Mouse (Mus musculus): ENCODE measurements around the gene Srsf5. TPM values are rescaled to one million over a fixed set of nuclear protein-coding genes. Genes with fewer than 3 reads are reported as not detected.

Gene Srsf5
- polyA plus RNA-seq (2012; rRNA removed) = 511 and 515 TPM in 2 replicates

- no peaks in the 10 kb centered on the region for H3K27me3 ChIP-seq (ENCODE audit: control insufficient read depth, insufficient read depth, low read length)
- H3K4me3 ChIP-seq (ENCODE audit: control insufficient read depth, insufficient read depth, low read length) = peak within 1 kb of the TSS; percentile 75
- under 1% methylated on average over 57 of the region's 57 CpGs for WGBS
- TF ChIP-seq POLR2A (IDR thresholded peaks at IDR 0.05; ENCODE audit: control insufficient read depth, extremely low read depth, insufficient read depth, low read length, poor library complexity) (peak; percentile 96), CTCF (IDR thresholded peaks at IDR 0.05; ENCODE audit: borderline replicate concordance, control insufficient read depth, extremely low read depth, insufficient read depth, low read length, poor library complexity) (peak; percentile 49; the same call in 1 of the 2 replicates)
- H3K27ac ChIP-seq (ENCODE audit: control insufficient read depth, insufficient read depth, low read length) = peak within 1 kb of the TSS; percentile 70
- peak; percentile 99 for DNase-seq
- H3K36me3 ChIP-seq (ENCODE audit: control insufficient read depth, insufficient read depth, low read length) = peaks cover 32% of the 10 kb centered on the region
- H3K4me1 ChIP-seq (replicated peaks; ENCODE audit: control insufficient read depth, insufficient read depth, low read length) = peaks cover 6% of the 10 kb centered on the region
Observed at GRCm38 (mm10) chr12:80945334-80945995, at the start of gene Srsf5. TSS of gene Srsf5 (plus strand) at chr12:80945504.

GRCm38 (mm10) chr12:80909631-80910030 lies 35.7 kb upstream of the Srsf5 start:
- H3K27ac ChIP-seq (ENCODE audit: control insufficient read depth, insufficient read depth, low read length) = no peak overlapping the region
- TF ChIP-seq CTCF (IDR thresholded peaks at IDR 0.05; ENCODE audit: borderline replicate concordance, control insufficient read depth, extremely low read depth, insufficient read depth, low read length, poor library complexity) = no peak
- TF ChIP-seq POLR2A (IDR thresholded peaks at IDR 0.05; ENCODE audit: control insufficient read depth, extremely low read depth, insufficient read depth, low read length, poor library complexity) = no peak

GRCm38 (mm10) chr12:80917764-80918163 lies 27.5 kb upstream of the Srsf5 start:
- Histone ChIP-seq H3K36me3 (ENCODE audit: control insufficient read depth, insufficient read depth, low read length) (no peaks in the 10 kb centered on the region), H3K4me3 (ENCODE audit: control insufficient read depth, insufficient read depth, low read length) (no peak overlapping the region), H3K27me3 (ENCODE audit: control insufficient read depth, insufficient read depth, low read length) (no peaks in the 10 kb centered on the region), H3K27ac (ENCODE audit: control insufficient read depth, insufficient read depth, low read length) (no peak overlapping the region), H3K4me1 (replicated peaks; ENCODE audit: control insufficient read depth, insufficient read depth, low read length) (no peaks in the 10 kb centered on the region)
- TF ChIP-seq CTCF (IDR thresholded peaks at IDR 0.05; ENCODE audit: borderline replicate concordance, control insufficient read depth, extremely low read depth, insufficient read depth, low read length, poor library complexity) = peak; percentile 71; the same call in 1 of the 2 replicates
- TF ChIP-seq POLR2A (IDR thresholded peaks at IDR 0.05; ENCODE audit: control insufficient read depth, extremely low read depth, insufficient read depth, low read length, poor library complexity) = no peak
- DNase-seq = peak; percentile 62
- WGBS = 61% methylated on average over 7 of the region's 7 CpGs

More at GRCm38 (mm10) chr12:80909631-80910030, 35.7 kb upstream of the Srsf5 start:
- no peaks in the 10 kb centered on the region for H3K27me3 ChIP-seq (ENCODE audit: control insufficient read depth, insufficient read depth, low read length)
- H3K36me3 ChIP-seq (ENCODE audit: control insufficient read depth, insufficient read depth, low read length) = no peaks in the 10 kb centered on the region
- H3K4me1 ChIP-seq (replicated peaks; ENCODE audit: control insufficient read depth, insufficient read depth, low read length) = no peaks in the 10 kb centered on the region
- 91% methylated on average over 8 of the region's 8 CpGs for WGBS
- H3K4me3 ChIP-seq (ENCODE audit: control insufficient read depth, insufficient read depth, low read length) = no peak overlapping the region
- DNase-seq = no peak

- no peak for DNase-seq
- no peaks in the 10 kb centered on the region for H3K27me3 ChIP-seq (ENCODE audit: control insufficient read depth, insufficient read depth, low read length)
- 95% methylated on average over 5 of the region's 5 CpGs for whole genome bisulfite sequencing
- H3K4me1 ChIP-seq (replicated peaks; ENCODE audit: control insufficient read depth, insufficient read depth, low read length) = no peaks in the 10 kb centered on the region
- no peak overlapping the region for H3K27ac ChIP-seq (ENCODE audit: control insufficient read depth, insufficient read depth, low read length)
- no peaks in the 10 kb centered on the region for H3K36me3 ChIP-seq (ENCODE audit: control insufficient read depth, insufficient read depth, low read length)
- TF ChIP-seq POLR2A (IDR thresholded peaks at IDR 0.05; ENCODE audit: control insufficient read depth, extremely low read depth, insufficient read depth, low read length, poor library complexity) = no peak
- no peak for TF ChIP-seq CTCF (IDR thresholded peaks at IDR 0.05; ENCODE audit: borderline replicate concordance, control insufficient read depth, extremely low read depth, insufficient read depth, low read length, poor library complexity)
- H3K4me3 ChIP-seq (ENCODE audit: control insufficient read depth, insufficient read depth, low read length) = no peak overlapping the region
Observed at GRCm38 (mm10) chr12:80921301-80921700, 24.0 kb upstream of the Srsf5 start.

- DNase-seq = no peak
- Histone ChIP-seq H3K27me3 (ENCODE audit: control insufficient read depth, insufficient read depth, low read length) (no peaks in the 10 kb centered on the region), H3K27ac (ENCODE audit: control insufficient read depth, insufficient read depth, low read length) (no peak overlapping the region), H3K4me3 (ENCODE audit: control insufficient read depth, insufficient read depth, low read length) (no peak overlapping the region), H3K36me3 (ENCODE audit: control insufficient read depth, insufficient read depth, low read length) (no peaks in the 10 kb centered on the region), H3K4me1 (replicated peaks; ENCODE audit: control insufficient read depth, insufficient read depth, low read length) (no peaks in the 10 kb centered on the region)
- 64% methylated on average over 7 of the region's 7 CpGs for WGBS
- TF ChIP-seq CTCF (IDR thresholded peaks at IDR 0.05; ENCODE audit: borderline replicate concordance, control insufficient read depth, extremely low read depth, insufficient read depth, low read length, poor library complexity) = no peak
- no peak for TF ChIP-seq POLR2A (IDR thresholded peaks at IDR 0.05; ENCODE audit: control insufficient read depth, extremely low read depth, insufficient read depth, low read length, poor library complexity)
Observed at GRCm38 (mm10) chr12:80922869-80923268, 22.4 kb upstream of the Srsf5 start.

GRCm38 (mm10) chr12:80923602-80924001 lies 21.7 kb upstream of the Srsf5 start:
- H3K4me1 ChIP-seq (replicated peaks; ENCODE audit: control insufficient read depth, insufficient read depth, low read length) = no peaks in the 10 kb centered on the region
- H3K27ac ChIP-seq (ENCODE audit: control insufficient read depth, insufficient read depth, low read length) = no peak overlapping the region
- no peak overlapping the region for H3K4me3 ChIP-seq (ENCODE audit: control insufficient read depth, insufficient read depth, low read length)
- no peak for DNase-seq
- TF ChIP-seq CTCF (IDR thresholded peaks at IDR 0.05; ENCODE audit: borderline replicate concordance, control insufficient read depth, extremely low read depth, insufficient read depth, low read length, poor library complexity) (no peak), POLR2A (IDR thresholded peaks at IDR 0.05; ENCODE audit: control insufficient read depth, extremely low read depth, insufficient read depth, low read length, poor library complexity) (no peak)
- WGBS = 88% methylated on average over 5 of the region's 5 CpGs
- no peaks in the 10 kb centered on the region for H3K36me3 ChIP-seq (ENCODE audit: control insufficient read depth, insufficient read depth, low read length)
- H3K27me3 ChIP-seq (ENCODE audit: control insufficient read depth, insufficient read depth, low read length) = no peaks in the 10 kb centered on the region

Data from thymus, adult 2 months (tissue).